Mouse (Mus musculus) liver, embryonic 16.5 days (tissue): ENCODE measurements at regions not wholly inside any gene's neighbourhood (a gene's known extent, or its start where the extent isn't known, plus 50 kb on each side); places are given as distances from the start of the nearest gene placed in this dataset.

ENCODE experiments used
- ATAC-seq: fragments of 200-750 bp; cut with Nextera tagmentation; 2 replicates; pipeline ENCODE4 v1.8.0; 2017; ENCODE audit warnings: low read depth, mild to moderate bottlenecking, moderate number of reproducible peaks, moderate library complexity
- H3K27ac ChIP-seq: fragments of 300-500 bp; sonication (generic); 2 replicates; pipeline ENCODE4 v1.5.1; 2014; ENCODE audit warnings: mild to moderate bottlenecking, low read length
- H3K27me3 ChIP-seq: fragments of 300-500 bp; sonication (generic); 2 replicates; pipeline ENCODE4 v1.6.1; 2014; ENCODE audit warnings: low read depth, low read length, mixed read lengths; ENCODE audit not compliant: control insufficient read depth, insufficient read depth
- H3K36me3 ChIP-seq: fragments of 300-500 bp; sonication (generic); 2 replicates; pipeline ENCODE4 v1.6.1; 2014; ENCODE audit warnings: mild to moderate bottlenecking; ENCODE audit not compliant: control insufficient read depth, insufficient read depth
- H3K4me1 ChIP-seq: fragments of 300-500 bp; sonication (generic); 2 replicates; pipeline ENCODE4 v1.6.1; 2014; ENCODE audit warnings: low read depth, low read length, mixed read lengths; ENCODE audit not compliant: control insufficient read depth
- H3K4me2 ChIP-seq: fragments of 300-500 bp; sonication (generic); 2 replicates; pipeline ENCODE4 v1.6.1; 2014; ENCODE audit warnings: low read depth, low read length, mixed read lengths
- H3K4me3 ChIP-seq: fragments of 300-500 bp; sonication (generic); 2 replicates; pipeline ENCODE4 v1.5.1; 2014; ENCODE audit warnings: low read depth, mild to moderate bottlenecking, low read length
- H3K9ac ChIP-seq: fragments of 300-500 bp; sonication (generic); 2 replicates; pipeline ENCODE4 v1.6.1; 2014; ENCODE audit warnings: low read depth, low read length
- H3K9me3 ChIP-seq: fragments of 300-500 bp; sonication (generic); replicated peaks from 2 replicates; pipeline ENCODE4 v1.6.1; 2016; ENCODE audit warnings: low read length; ENCODE audit not compliant: control insufficient read depth
- WGBS: fragments of 180-500 bp; shearing (Covaris S2); extraction: QIAGEN DNeasy Blood & Tissue Kit; methylation state at CpG from one replicate; pipeline ENCODE4 v1.1.7; 2014; ENCODE audit not compliant: insufficient replicate concordance; 5-methylcytosine and 5-hydroxymethylcytosine counted together

- Histone ChIP-seq H3K9me3 (no peaks in the 10 kb centered on the region), H3K4me3 (no peak overlapping the region), H3K27me3 (no peaks in the 10 kb centered on the region), H3K27ac (no peak overlapping the region), H3K4me2 (no peak overlapping the region), H3K36me3 (no peaks in the 10 kb centered on the region), H3K4me1 (no peaks in the 10 kb centered on the region), H3K9ac (no peak overlapping the region)
- no peak for ATAC-seq
- 62% methylated on average over 9 of the region's 9 CpGs for WGBS
Measured at GRCm38 (mm10) chr10:18907276-18907960, 62.6 kb downstream of the Perp start.

GRCm38 (mm10) chr10:18909307-18909706 is 64.5 kb downstream of the Perp start:
- Histone ChIP-seq H3K4me2 (no peak overlapping the region), H3K36me3 (no peaks in the 10 kb centered on the region), H3K4me1 (no peaks in the 10 kb centered on the region), H3K9ac (no peak overlapping the region), H3K27ac (no peak overlapping the region), H3K27me3 (no peaks in the 10 kb centered on the region), H3K9me3 (no peaks in the 10 kb centered on the region), H3K4me3 (no peak overlapping the region)
- ATAC-seq, result no peak
- 72% methylated on average over 3 of the region's 3 CpGs for WGBS

DNA sequence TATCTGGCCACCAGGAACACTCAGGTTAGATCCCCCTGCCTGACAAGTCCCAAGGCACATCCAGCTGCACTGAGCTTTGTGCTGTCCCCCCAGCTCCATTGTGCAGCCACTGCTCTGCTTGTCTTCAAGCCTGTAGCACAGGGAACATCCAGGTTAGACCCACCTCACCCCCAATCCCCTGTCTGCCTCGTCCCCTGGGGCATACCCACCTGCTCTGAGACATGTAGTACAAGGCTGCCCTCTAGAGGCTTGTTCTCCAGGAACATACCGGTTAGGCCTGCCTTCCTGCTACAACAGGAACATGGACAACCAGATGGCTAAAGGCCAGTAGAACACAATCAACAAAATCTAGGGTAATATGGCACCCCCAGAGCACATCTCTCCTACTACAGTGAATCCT is 66.1 kb downstream of the Perp start:
- no peaks in the 10 kb centered on the region for H3K27me3 ChIP-seq
- 5% methylated on average over 2 of the region's 2 CpGs for WGBS
- H3K4me2 ChIP-seq, result no peak overlapping the region
- H3K36me3 ChIP-seq, result no peaks in the 10 kb centered on the region
- H3K4me3 ChIP-seq, result no peak overlapping the region
- no peak for ATAC-seq
- H3K9me3 ChIP-seq, result no peaks in the 10 kb centered on the region
- H3K9ac ChIP-seq, result no peak overlapping the region
- H3K4me1 ChIP-seq, result no peaks in the 10 kb centered on the region
- no peak overlapping the region for H3K27ac ChIP-seq

DNA sequence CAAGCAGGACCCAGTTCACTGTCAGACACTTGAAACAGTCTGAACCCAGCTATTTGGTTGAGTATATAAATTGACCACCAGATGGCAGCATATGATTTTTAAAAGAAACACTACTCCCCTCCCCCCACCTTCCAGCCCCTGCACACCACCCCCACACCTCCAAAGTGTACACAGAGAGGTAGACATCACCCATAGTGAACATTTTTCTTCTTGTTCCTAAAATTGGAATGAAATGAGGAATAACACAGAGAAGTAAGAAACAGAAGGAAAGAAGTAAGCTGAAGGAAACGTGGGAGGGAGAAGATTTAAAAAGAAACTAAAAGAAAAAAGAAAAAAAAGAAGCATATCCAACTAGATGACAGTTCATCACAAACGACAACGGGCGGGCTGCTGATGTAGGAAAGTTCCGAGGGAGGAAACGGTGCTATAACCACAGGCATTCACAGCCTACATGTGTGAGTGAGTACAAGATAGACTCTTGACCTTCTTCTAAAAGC is 72.3 kb downstream of the Perp start:
- Histone ChIP-seq H3K27ac (no peak overlapping the region), H3K4me1 (no peaks in the 10 kb centered on the region), H3K27me3 (no peaks in the 10 kb centered on the region), H3K9me3 (no peaks in the 10 kb centered on the region), H3K9ac (no peak overlapping the region), H3K4me3 (no peak overlapping the region), H3K36me3 (no peaks in the 10 kb centered on the region), H3K4me2 (no peak overlapping the region)
- WGBS, result 19% methylated on average over 6 of the region's 6 CpGs
- no peak for ATAC-seq

GRCm38 (mm10) chr10:18923088-18923821 is 78.4 kb downstream of the Perp start:
- ATAC-seq, result no peak
- Histone ChIP-seq H3K9ac (no peak overlapping the region), H3K27ac (no peak overlapping the region), H3K27me3 (no peaks in the 10 kb centered on the region), H3K9me3 (no peaks in the 10 kb centered on the region), H3K4me2 (no peak overlapping the region), H3K4me1 (no peaks in the 10 kb centered on the region), H3K36me3 (no peaks in the 10 kb centered on the region), H3K4me3 (no peak overlapping the region)
- 52% methylated on average over 3 of the region's 3 CpGs for WGBS

GRCm38 (mm10) chr10:18927811-18928210 is 83.0 kb downstream of the Perp start:
- Histone ChIP-seq H3K9me3 (no peaks in the 10 kb centered on the region), H3K4me2 (no peak overlapping the region), H3K9ac (no peak overlapping the region), H3K36me3 (no peaks in the 10 kb centered on the region), H3K4me1 (no peaks in the 10 kb centered on the region), H3K4me3 (no peak overlapping the region), H3K27me3 (no peaks in the 10 kb centered on the region), H3K27ac (no peak overlapping the region)
- ATAC-seq, result no peak
- 25% methylated on average over 2 of the region's 2 CpGs for WGBS

- Histone ChIP-seq H3K27ac (no peak overlapping the region), H3K9ac (no peak overlapping the region), H3K27me3 (no peaks in the 10 kb centered on the region), H3K9me3 (no peaks in the 10 kb centered on the region), H3K4me2 (no peak overlapping the region), H3K4me1 (no peaks in the 10 kb centered on the region), H3K36me3 (no peaks in the 10 kb centered on the region), H3K4me3 (no peak overlapping the region)
- no peak for ATAC-seq
- 3% methylated on average over 2 of the region's 2 CpGs for WGBS
Measured at GRCm38 (mm10) chr10:18931344-18931743, 84.1 kb downstream of the Tnfaip3 start.

GRCm38 (mm10) chr10:18941447-18941846 is 74.0 kb downstream of the Tnfaip3 start:
- no peaks in the 10 kb centered on the region for H3K4me1 ChIP-seq
- H3K4me3 ChIP-seq, result no peak overlapping the region
- WGBS, result 27% methylated on average over 4 of the region's 4 CpGs
- no peaks in the 10 kb centered on the region for H3K27me3 ChIP-seq
- no peaks in the 10 kb centered on the region for H3K9me3 ChIP-seq
- no peaks in the 10 kb centered on the region for H3K36me3 ChIP-seq
- H3K4me2 ChIP-seq, result no peak overlapping the region
- no peak overlapping the region for H3K9ac ChIP-seq
- H3K27ac ChIP-seq, result no peak overlapping the region
- ATAC-seq, result no peak; the same call in 1 of the 2 replicates

DNA sequence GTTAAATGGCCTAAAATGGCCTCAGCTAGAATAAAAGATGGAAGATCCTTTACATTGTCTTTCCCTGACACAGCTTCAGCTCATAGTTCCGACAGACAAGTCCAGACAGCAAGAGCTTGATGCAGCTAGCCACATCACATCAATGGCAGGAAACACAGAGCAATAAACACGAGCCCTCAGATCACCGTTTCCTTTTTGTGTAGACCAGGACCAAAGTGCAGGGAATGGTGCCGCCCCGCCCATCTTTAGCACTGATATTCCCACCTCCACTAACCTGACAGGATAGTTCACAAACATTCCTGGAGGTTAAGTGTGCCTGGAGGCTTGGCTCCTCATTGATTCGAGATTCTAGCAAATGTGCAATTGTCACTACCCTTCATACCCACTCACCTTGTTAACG is 73.5 kb downstream of the Tnfaip3 start:
- no peak overlapping the region for H3K27ac ChIP-seq
- ATAC-seq, result no peak
- WGBS, result 41% methylated on average over 7 of the region's 7 CpGs

More for the DNA sequence above, 73.5 kb downstream of the Tnfaip3 start:
- H3K4me3 ChIP-seq, result no peak overlapping the region
- H3K9me3 ChIP-seq, result no peaks in the 10 kb centered on the region
- H3K27me3 ChIP-seq, result no peaks in the 10 kb centered on the region
- H3K4me1 ChIP-seq, result no peaks in the 10 kb centered on the region
- no peak overlapping the region for H3K9ac ChIP-seq
- no peak overlapping the region for H3K4me2 ChIP-seq
- no peaks in the 10 kb centered on the region for H3K36me3 ChIP-seq
